Mouse (Mus musculus) A20 (cell line): Measurements from ENCODE around the gene Ndrg2.

ENCODE experiments used
- DNase-seq: peaks from one replicate; pipeline ENCODE4 v3.0.0-alpha.2; 2011; ENCODE audit warnings: low read depth, low spot score

The Ndrg2 gene

GRCm38 (mm10) chr14:51913062-51913959 lies 647 bp downstream of the Ndrg2 start:
- no peak for DNase-seq

GRCm38 (mm10) chr14:51912391-51913061 lies 1.4 kb downstream of the Ndrg2 start:
- no peak for DNase-seq

DNA sequence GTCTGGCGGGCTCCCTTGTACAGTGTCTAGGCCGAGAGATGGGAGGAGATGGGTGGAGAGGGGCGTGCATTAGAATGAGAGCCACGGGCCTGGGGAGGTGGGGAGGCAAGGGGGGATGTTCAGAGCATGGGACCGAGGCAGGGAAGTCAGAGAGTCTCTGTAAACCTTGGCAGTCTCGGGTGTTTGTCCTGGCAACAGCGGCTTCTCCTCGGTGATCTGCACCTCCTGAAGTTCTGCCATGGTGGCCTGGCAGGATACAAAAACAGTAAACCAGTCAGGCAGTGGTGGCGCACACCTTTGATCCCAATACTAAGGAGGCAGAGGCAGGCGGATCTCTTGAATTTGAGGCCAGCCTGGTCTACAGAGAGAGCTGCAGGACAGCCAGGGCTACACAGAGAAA lies 2.7 kb downstream of the Ndrg2 start:
- DNase-seq: no peak

GRCm38 (mm10) chr14:51906102-51906501 lies 7.9 kb downstream of the Ndrg2 start:
- DNase-seq: no peak

DNA sequence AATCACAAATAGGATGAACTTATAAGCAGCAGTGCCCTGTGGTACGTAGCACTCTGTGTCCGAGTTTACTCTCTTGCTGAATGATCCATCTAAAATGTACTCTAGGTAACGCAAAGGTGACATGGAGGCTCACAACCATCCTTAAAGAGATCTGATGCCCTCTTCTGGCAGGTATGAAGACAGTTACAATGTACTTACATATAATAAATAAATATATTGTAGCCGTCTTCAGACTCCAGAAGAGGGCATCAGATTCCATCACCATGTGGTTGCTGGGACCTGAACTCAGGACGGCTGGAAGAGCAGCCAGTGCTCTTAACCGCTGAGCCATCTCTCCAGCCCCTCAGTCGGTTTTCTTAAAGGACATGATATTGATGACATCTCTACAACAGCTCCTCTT lies 9.3 kb downstream of the Ndrg2 start:
- DNase-seq: peak; percentile 52

- no peak for DNase-seq
These were observed 10.2 kb downstream of the Ndrg2 start for GRCm38 (mm10) chr14:51903782-51904181.

GRCm38 (mm10) chr14:51902806-51903710 lies 10.9 kb downstream of the Ndrg2 start:
- DNase-seq: peak; percentile 76

DNA sequence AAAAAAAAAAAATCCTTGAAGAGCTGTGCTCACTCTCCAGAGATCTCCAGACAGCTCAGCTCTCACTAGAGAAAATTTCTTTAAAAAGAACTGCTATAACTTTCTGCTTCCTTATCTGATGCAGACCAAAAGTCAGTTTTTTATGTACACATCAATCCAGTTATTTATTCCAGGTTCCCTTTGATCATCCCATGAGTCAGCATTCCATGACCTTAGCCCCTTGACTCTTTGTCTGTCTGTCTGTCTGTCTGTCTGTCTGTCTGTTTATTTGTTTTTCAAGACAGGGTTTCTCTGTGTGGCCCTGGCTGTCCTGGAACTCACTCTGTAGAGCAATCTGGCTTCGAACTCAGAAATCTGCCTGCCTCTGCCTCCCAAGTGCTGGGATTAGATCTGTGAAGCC lies 14.6 kb downstream of the Ndrg2 start:
- no peak for DNase-seq

- DNase-seq: no peak
These were observed 17.3 kb downstream of the Ndrg2 start for GRCm38 (mm10) chr14:51896539-51897170.

DNA sequence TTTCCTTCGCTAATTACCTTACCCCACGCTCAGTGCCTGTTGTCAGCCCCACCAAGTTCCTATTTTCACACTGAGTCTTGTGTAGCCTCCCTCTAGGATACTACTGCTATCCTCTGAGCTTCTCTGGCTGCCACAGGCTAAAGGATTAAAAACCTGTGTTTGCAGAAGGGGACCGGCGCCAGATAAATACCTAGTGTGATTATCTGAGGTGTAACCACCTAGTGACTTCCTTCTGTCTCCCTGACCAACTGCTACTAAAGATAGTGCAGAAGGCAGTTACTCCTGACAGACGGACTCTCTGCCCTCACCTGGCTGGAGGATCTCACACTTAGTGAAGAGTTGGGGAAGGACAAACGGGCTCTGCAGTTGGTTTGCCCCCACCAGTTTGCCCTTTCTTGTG lies 17.9 kb downstream of the Ndrg2 start:
- peak; percentile 19 for DNase-seq

GRCm38 (mm10) chr14:51895071-51895470 lies 18.9 kb downstream of the Ndrg2 start:
- DNase-seq: no peak

DNA sequence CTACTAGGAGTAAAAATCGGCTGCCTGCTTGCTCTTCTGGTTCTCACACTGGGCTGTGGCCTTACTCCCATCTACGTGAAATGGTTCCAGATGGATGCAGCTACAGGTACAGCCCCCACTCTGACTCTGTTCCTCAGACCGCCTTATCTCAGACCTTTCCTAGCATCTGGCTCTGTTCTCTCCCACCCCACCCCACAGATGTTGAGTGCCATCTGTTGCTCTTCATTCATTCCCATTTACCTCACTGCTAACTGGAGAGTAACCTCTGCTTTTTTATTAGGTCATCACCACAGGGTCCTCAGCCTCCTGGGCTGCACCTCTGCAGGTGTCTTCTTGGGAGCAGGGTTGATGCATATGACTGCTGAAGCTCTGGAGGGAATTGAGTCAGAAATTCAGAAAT lies 20.1 kb downstream of the Ndrg2 start:
- DNase-seq: no peak

DNA sequence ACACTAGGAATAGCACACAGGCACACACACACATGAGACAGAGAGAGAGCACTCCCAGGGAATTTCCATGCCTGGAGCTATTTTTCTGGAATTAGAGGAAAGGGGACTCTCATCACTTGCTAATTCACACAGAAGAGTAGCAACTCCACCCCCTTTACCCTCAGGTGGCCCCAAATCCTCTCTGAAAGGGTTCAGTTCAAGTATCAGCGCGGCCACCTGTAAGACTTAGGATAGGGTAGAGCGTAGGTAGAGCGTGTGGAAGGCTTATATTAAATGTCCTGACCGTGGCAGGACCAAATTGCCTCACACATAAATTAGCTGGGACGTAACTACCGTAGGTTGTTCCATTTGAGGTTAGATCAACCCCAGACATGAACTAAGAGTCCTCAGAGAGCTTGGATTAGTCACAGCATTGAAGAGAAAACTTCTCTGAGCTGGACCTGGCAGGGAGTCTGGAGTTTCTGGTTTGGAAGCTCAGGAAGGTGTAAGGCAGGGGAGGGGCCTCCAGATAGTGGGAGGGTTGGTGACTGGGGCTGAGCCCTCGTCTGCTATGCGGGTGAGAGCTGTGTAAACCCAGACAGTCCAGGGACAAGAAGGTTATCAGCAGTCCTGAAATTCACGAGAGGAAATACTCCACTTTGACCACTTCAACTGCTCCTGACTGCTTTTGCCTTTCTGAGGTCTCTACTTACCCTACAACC lies 20.7 kb downstream of the Ndrg2 start:
- no peak for DNase-seq

GRCm38 (mm10) chr14:51892191-51892939 lies 21.6 kb downstream of the Ndrg2 start, which contains the start of gene Slc39a2:
Gene Slc39a2 (plus strand): TSS chr14:51892889.
- no peak for DNase-seq

DNA sequence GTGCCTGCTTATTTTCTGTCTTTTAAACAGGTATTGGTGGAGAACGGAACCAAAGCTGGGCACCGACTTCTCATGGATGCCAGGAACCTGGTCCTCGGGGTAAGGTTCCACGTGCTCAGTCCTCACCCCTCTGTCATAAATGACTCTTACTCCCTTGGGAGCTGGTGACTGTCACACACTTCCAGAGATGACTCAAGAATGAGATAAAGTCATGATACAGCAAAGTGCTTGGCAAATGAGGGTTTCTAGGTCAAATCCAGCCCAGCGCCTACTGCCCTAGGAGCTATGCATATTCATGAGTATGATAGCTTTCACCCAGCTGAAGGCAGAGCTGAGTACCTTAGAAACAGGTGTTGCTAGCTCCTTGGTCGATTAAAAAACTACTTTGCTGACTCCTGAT lies 24.1 kb downstream of the Ndrg2 start:
- DNase-seq: no peak

GRCm38 (mm10) chr14:51886051-51886450 lies 27.9 kb downstream of the Ndrg2 start:
- no peak for DNase-seq

- peak; percentile 97 for DNase-seq
These were observed 29.2 kb downstream of the Ndrg2 start, which contains the start of gene Mettl17 for GRCm38 (mm10) chr14:51884598-51885331. Gene Mettl17 (plus strand): TSS chr14:51884842.

DNA sequence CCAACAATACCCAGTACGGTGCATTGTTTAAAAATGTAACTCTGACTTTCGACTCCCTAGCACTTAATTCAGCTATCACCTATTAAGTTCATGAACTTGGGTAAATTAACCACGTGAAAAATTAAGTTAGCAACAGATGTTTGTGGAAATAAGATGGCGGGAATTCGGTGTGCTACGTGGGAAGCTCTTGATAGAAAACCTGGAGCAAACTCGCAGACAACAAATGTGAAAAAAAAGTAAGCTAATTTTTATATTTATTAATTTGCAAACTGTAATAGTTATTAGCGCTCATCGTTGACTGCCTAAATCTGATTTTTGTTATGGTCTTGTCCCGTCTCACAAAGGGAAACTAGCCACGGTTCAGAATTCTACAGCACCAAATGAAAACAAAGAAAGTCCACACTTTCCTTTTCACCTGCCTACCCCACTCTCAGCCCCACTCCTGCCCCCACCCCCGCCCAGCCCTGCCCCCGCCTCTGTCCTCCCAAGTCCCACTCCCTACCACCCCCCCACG lies 29.9 kb downstream of the Ndrg2 start:
- no peak for DNase-seq

GRCm38 (mm10) chr14:51883527-51884030 lies 30.4 kb downstream of the Ndrg2 start:
- DNase-seq: peak; percentile 88
